Mouse (Mus musculus): Measurements from ENCODE around the gene Tax1bp1. TPM values are rescaled to one million over a fixed set of nuclear protein-coding genes. Genes with fewer than 3 reads are reported as not detected.

Gene Tax1bp1
- polyA plus RNA-seq, 1 experiment = 179 TPM

DNA sequence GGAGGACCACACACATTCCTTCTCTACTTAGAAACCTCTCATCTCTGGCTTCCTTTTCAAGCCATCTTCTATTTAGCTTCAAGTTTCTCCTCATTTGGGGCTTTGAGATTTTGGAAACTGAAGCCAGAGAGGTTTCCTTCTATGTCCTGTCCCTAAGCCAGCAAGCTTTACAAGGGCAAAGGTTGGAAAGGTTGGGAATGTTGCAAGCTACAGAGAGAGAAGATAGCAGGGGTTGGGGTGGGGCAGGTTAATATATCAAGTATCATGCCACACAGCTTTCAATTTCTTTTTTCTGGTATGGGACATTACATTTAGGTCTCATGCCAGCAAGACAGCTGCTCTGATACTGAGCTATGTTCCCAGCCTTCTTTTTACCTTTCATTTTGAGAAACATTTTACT, 8.2 kb upstream of the Tax1bp1 start:
- H3K4me3 ChIP-seq (ENCODE audit: control insufficient read depth, low read depth, low read length) = no peak overlapping the region
- H3K36me3 ChIP-seq (ENCODE audit: control insufficient read depth, insufficient read depth, low read length) = no peaks in the 10 kb centered on the region
- no peak overlapping the region for H3K27ac ChIP-seq (ENCODE audit: control insufficient read depth, insufficient read depth, low read depth, low read length)
- H3K27me3 ChIP-seq (ENCODE audit: control insufficient read depth, insufficient read depth, low read length) = no peaks in the 10 kb centered on the region
- TF ChIP-seq CTCF (IDR thresholded peaks at IDR 0.05; ENCODE audit: control insufficient read depth, insufficient read depth, insufficient replicate concordance, low read depth, low read length) = no peak
- TF ChIP-seq POLR2A (IDR thresholded peaks at IDR 0.05; ENCODE audit: control insufficient read depth, low read depth, low read length) = no peak
- H3K4me1 ChIP-seq (ENCODE audit: control insufficient read depth, insufficient read depth, low read length) = no peaks in the 10 kb centered on the region

DNA sequence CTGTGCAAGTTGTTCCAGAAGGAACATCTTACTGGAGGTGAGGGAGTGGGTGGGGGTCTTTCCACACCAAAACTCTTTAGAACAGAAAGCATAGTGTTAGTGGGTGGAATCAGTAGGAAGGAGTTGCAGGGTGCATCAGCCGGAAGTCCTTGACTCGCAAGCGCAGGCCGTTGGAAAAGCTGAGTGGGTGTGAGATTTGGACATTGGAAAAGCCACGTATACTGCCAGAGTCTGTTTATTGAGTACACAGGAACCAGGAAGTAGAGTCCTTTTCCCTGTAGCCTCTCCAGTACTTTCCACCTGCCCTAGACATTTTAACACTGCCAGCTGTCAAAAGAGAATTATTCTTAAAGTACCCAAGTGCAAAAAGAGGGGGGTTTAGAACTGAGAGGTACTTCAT, 5.7 kb upstream of the Tax1bp1 start:
- Histone ChIP-seq H3K27me3 (ENCODE audit: control insufficient read depth, insufficient read depth, low read length) (no peaks in the 10 kb centered on the region), H3K36me3 (ENCODE audit: control insufficient read depth, insufficient read depth, low read length) (no peaks in the 10 kb centered on the region), H3K4me3 (ENCODE audit: control insufficient read depth, low read depth, low read length) (no peak overlapping the region), H3K4me1 (ENCODE audit: control insufficient read depth, insufficient read depth, low read length) (no peaks in the 10 kb centered on the region), H3K27ac (ENCODE audit: control insufficient read depth, insufficient read depth, low read depth, low read length) (no peak overlapping the region)
- no peak for TF ChIP-seq CTCF (IDR thresholded peaks at IDR 0.05; ENCODE audit: control insufficient read depth, insufficient read depth, insufficient replicate concordance, low read depth, low read length)
- no peak for TF ChIP-seq POLR2A (IDR thresholded peaks at IDR 0.05; ENCODE audit: control insufficient read depth, low read depth, low read length)

DNA sequence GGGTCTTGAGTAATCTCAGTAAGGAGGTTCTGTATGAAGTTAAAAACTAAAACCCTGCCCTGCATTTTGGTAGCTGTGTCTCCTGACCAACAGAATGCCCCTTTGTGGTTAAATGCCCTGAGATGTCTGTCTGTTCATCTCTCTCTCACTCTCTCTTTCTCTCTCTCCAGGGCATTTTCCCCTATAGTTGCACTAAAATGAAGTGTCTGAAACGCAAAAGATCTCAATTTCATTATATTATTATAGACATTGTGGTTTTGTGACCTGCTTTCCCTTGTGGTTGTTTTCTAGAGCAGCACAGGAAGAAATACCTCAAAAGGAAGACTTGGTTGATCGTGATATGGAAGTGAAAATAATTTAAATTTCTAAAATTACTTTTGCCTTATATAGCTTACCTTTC, 966 bp upstream of the Tax1bp1 start:
- H3K27ac ChIP-seq (ENCODE audit: control insufficient read depth, insufficient read depth, low read depth, low read length) = no peak overlapping the region
- TF ChIP-seq CTCF (IDR thresholded peaks at IDR 0.05; ENCODE audit: control insufficient read depth, insufficient read depth, insufficient replicate concordance, low read depth, low read length) (no peak), POLR2A (IDR thresholded peaks at IDR 0.05; ENCODE audit: control insufficient read depth, low read depth, low read length) (no peak)
- peak overlapping the region; percentile 50; the same call in 1 of the 2 replicates for H3K4me3 ChIP-seq (ENCODE audit: control insufficient read depth, low read depth, low read length)
- no peaks in the 10 kb centered on the region; the same call in 1 of the 2 replicates for H3K4me1 ChIP-seq (ENCODE audit: control insufficient read depth, insufficient read depth, low read length)
- H3K27me3 ChIP-seq (ENCODE audit: control insufficient read depth, insufficient read depth, low read length) = no peaks in the 10 kb centered on the region
- H3K36me3 ChIP-seq (ENCODE audit: control insufficient read depth, insufficient read depth, low read length) = no peaks in the 10 kb centered on the region

DNA sequence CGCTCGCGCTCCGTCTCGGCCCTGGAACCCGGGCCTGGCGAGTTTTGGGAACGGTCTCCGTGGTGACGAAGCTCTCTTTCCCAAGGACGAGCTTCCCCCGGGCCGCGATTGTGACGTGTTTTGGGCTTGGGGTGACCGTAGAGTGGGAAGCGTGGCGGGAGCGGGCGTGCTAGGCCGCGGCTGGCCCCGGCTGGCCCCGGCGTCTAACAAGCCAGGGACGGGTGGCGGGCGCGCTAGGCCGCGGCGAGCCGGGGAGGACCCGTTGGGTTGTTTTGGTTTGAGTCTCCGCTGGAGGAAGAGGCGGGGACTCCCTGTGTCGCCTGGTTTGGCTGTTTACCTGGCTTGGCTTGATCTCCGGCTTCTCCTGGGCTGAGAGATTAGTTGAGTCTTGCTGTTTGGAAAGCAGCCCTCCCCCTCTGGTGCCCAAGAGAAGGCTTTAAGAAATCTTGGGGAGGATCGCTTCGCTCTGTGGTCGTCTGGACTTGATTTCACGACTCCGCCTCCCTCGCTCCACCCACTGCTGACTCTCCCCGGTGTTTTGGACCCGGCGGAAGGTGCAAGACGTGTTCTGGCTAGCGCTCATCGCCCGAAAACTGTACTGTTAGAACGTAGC, 474 bp downstream of the Tax1bp1 start:
- Histone ChIP-seq H3K27me3 (ENCODE audit: control insufficient read depth, insufficient read depth, low read length) (no peaks in the 10 kb centered on the region), H3K4me3 (ENCODE audit: control insufficient read depth, low read depth, low read length) (peak overlapping the region; percentile 90), H3K36me3 (ENCODE audit: control insufficient read depth, insufficient read depth, low read length) (no peaks in the 10 kb centered on the region), H3K4me1 (ENCODE audit: control insufficient read depth, insufficient read depth, low read length) (no peaks in the 10 kb centered on the region; the same call in 1 of the 2 replicates), H3K27ac (ENCODE audit: control insufficient read depth, insufficient read depth, low read depth, low read length) (peak overlapping the region; percentile 94)
- TF ChIP-seq CTCF (IDR thresholded peaks at IDR 0.05; ENCODE audit: control insufficient read depth, insufficient read depth, insufficient replicate concordance, low read depth, low read length) (no peak), POLR2A (IDR thresholded peaks at IDR 0.05; ENCODE audit: control insufficient read depth, low read depth, low read length) (peak; percentile 46)

DNA sequence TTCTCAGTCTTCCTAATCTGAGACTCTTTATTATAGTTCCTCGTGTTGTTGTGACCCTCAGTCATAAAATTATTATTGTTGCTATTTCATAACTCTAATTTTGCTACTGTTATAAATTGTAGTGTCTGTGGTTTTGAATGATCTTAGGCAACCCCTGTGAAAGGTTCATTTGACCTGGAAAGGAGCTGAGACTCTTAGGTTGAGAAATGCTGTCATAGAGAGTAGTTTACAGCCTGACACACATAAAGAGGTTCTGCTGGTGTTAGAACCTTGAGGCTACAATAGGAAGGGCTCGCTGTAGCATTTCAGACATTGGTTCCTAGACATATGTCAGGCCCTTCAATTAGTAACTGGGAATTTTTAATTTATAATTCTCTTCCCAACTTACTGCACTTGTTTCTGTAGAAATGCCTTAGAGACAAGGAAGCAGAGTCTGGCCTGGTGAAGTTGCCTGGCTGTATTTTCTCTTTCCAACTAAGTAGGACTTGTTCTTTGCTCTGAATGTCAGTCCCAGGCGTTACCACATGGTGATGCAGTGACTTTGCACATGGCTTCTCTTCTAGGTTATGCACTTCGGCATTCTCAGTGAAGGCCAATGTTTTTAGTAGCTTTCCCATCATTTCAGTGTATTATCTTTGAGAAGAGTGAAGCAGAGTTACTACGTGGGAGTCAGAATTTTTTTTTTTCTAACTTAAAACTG, 4.1 kb downstream of the Tax1bp1 start:
- H3K27me3 ChIP-seq (ENCODE audit: control insufficient read depth, insufficient read depth, low read length) = no peaks in the 10 kb centered on the region
- no peak overlapping the region for H3K4me3 ChIP-seq (ENCODE audit: control insufficient read depth, low read depth, low read length)
- TF ChIP-seq CTCF (IDR thresholded peaks at IDR 0.05; ENCODE audit: control insufficient read depth, insufficient read depth, insufficient replicate concordance, low read depth, low read length) (no peak), POLR2A (IDR thresholded peaks at IDR 0.05; ENCODE audit: control insufficient read depth, low read depth, low read length) (no peak)
- H3K27ac ChIP-seq (ENCODE audit: control insufficient read depth, insufficient read depth, low read depth, low read length) = no peak overlapping the region
- H3K4me1 ChIP-seq (ENCODE audit: control insufficient read depth, insufficient read depth, low read length) = no peaks in the 10 kb centered on the region; the same call in 1 of the 2 replicates
- no peaks in the 10 kb centered on the region for H3K36me3 ChIP-seq (ENCODE audit: control insufficient read depth, insufficient read depth, low read length)

DNA sequence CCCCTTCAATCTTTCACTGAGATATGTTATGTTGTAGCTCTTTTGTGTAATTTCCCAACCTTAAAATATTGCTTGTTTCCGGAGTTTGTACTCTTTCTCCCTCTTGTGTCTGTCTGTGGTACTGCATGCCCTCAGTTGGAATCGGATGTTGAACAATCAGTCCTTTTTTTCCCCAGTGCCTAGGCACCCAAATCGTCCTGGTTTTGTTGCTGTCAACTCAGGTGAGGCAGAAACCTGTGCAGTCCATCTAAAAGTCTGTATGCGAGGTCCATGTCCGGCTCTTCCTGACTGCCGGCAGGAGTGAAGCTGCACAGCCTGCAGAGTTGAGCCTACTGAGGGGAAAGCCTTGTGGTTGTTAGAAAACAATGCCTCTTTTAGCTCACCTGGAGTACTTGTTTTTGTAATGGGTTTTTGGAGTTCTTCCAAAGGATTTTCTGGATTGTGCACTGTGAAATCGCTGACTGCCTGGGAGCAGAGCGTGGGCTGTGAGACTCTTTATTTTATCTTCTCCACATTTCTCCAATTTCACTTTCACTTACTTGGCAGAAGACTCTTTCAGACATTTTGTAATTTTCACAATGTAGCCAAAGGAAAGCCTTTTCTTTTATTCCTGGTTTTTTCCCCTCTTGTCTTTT, 11.4 kb downstream of the Tax1bp1 start:
- Histone ChIP-seq H3K4me1 (ENCODE audit: control insufficient read depth, insufficient read depth, low read length) (no peaks in the 10 kb centered on the region; the same call in none of the 2 replicates), H3K27me3 (ENCODE audit: control insufficient read depth, insufficient read depth, low read length) (no peaks in the 10 kb centered on the region), H3K4me3 (ENCODE audit: control insufficient read depth, low read depth, low read length) (no peak overlapping the region), H3K27ac (ENCODE audit: control insufficient read depth, insufficient read depth, low read depth, low read length) (no peak overlapping the region), H3K36me3 (ENCODE audit: control insufficient read depth, insufficient read depth, low read length) (no peaks in the 10 kb centered on the region; the same call in 1 of the 2 replicates)
- no peak for TF ChIP-seq CTCF (IDR thresholded peaks at IDR 0.05; ENCODE audit: control insufficient read depth, insufficient read depth, insufficient replicate concordance, low read depth, low read length)
- TF ChIP-seq POLR2A (IDR thresholded peaks at IDR 0.05; ENCODE audit: control insufficient read depth, low read depth, low read length) = no peak

DNA sequence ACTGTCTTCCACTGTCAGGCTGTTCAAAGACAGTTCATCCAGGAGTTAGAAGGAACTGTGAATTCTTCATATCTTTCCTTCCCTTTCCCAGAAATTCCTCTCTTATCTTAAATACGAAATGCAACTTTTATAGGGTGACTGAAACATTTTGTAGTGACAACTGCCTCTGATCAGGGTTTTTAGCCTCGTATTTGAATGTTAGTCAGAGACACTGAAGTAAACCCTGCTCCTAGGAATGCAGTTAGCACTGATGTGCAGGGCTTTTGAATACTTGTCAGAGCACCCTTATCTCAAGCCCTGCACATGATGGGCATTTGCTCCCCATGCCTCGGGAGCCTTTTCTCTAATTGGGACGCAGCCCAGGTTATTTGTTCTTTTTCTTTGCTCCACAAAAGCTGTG, 16.8 kb downstream of the Tax1bp1 start:
- H3K27me3 ChIP-seq (ENCODE audit: control insufficient read depth, insufficient read depth, low read length) = no peaks in the 10 kb centered on the region
- H3K36me3 ChIP-seq (ENCODE audit: control insufficient read depth, insufficient read depth, low read length) = no peaks in the 10 kb centered on the region
- H3K27ac ChIP-seq (ENCODE audit: control insufficient read depth, insufficient read depth, low read depth, low read length) = no peak overlapping the region
- no peak overlapping the region for H3K4me3 ChIP-seq (ENCODE audit: control insufficient read depth, low read depth, low read length)
- TF ChIP-seq CTCF (IDR thresholded peaks at IDR 0.05; ENCODE audit: control insufficient read depth, insufficient read depth, insufficient replicate concordance, low read depth, low read length) (no peak), POLR2A (IDR thresholded peaks at IDR 0.05; ENCODE audit: control insufficient read depth, low read depth, low read length) (no peak)
- no peaks in the 10 kb centered on the region; the same call in 1 of the 2 replicates for H3K4me1 ChIP-seq (ENCODE audit: control insufficient read depth, insufficient read depth, low read length)
